Mouse (Mus musculus): ENCODE results near the gene Bbs2.

DNA sequence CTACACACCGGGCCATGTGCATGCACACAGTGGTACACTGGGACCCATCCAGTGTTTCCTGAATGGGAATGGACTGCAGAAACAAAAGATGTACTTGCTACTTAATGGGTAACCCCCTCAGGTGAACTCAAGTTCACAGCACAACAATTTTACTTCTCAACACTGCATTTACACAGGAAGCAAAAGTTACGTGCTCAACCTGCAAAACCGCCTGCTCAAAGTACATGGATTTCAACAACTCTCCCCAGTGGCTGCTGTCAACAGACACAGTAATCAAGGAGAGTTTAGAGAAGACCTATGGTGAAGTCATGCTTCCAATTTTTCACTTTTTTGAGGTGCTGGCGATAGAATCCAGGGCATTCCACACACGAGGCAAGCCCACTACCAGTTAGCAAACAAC, 63.5 kb downstream of the Bbs2 start:
- TF ChIP-seq EP300 (IDR thresholded peaks at IDR 0.05; ENCODE audit: insufficient read depth, low read depth, low read length): no peak
- TF ChIP-seq CTCF (IDR thresholded peaks at IDR 0.05): no peak
